Mouse (Mus musculus): ENCODE measurements at regions not wholly inside any gene's neighbourhood (a gene's known extent, or its start where the extent isn't known, plus 50 kb on each side); places are given as distances from the start of the nearest gene placed in this dataset.
A peak's percentile ranks its signal among the peaks of the same experiment; 100 is the strongest.

DNA sequence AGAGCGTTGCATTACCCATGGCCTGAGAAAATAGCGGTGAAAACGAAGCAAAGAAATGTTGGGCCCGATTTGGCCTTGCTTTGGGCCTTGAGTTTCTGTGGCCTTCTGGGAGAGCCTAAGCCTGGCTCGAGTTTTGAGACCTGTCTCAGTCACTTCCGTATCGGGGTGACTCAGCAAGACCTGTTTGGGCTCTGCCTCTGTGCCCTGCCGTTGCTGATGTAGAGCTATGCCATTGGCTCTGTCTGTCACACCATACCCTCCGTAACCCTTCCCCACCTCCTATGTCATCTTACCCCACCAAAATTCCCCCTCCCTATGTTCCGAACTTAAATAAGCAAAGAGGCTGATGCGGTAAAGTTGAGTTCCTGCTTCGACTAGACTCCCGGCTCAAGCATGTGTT, 123.4 kb upstream of the AI593442 start:
- Histone ChIP-seq H3K9ac (replicated peaks; ENCODE audit: low read length, poor library complexity, severe bottlenecking) (no peak overlapping the region), H3K4me2 (ENCODE audit: low read depth, low read length, poor library complexity, severe bottlenecking) (no peak overlapping the region)

DNA sequence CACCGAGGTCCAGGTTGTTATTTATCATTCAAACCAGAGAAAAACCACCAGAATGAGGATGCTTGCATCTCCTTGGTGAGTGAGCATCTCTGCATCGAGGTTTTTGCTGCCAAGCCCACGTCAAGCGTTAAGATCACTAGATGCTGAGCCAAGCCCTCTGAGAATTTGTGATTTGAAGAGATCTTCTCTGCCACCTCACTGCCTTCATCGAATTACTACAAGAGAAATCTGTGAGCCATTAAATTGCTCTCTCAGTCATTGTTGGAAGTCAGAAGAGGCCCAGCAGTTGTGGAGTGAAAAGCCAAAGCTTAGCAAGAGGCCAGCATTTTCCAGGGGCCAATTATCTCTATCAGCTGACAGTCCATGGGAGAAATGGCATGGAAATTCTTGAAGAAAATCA, 122.2 kb upstream of the AI593442 start:
- no peak overlapping the region for H3K4me2 ChIP-seq (ENCODE audit: low read depth, low read length, poor library complexity, severe bottlenecking)
- H3K4me3 ChIP-seq (ENCODE audit: low read depth, low read length) = no peak overlapping the region
- no peak overlapping the region for H3K9ac ChIP-seq (replicated peaks; ENCODE audit: low read length, poor library complexity, severe bottlenecking)
- H3K27me3 ChIP-seq (ENCODE audit: insufficient read depth, low read length) = no peaks in the 10 kb centered on the region
- WGBS = 64% methylated on average over 5 of the region's 5 CpGs
- peak; percentile 79 for DNase-seq (ENCODE audit: low spot score)
- H3K9me3 ChIP-seq (ENCODE audit: low read length) = no peaks in the 10 kb centered on the region
- ATAC-seq (ENCODE audit: low FRiP score) = no peak
- H3K36me3 ChIP-seq (ENCODE audit: insufficient read depth, low read length) = no peaks in the 10 kb centered on the region
- H3K27ac ChIP-seq (ENCODE audit: low read depth, low read length) = no peak overlapping the region
- H3K4me1 ChIP-seq (ENCODE audit: insufficient read depth, low read length) = no peaks in the 10 kb centered on the region
- no peak for TF ChIP-seq CTCF (IDR thresholded peaks at IDR 0.05)

More for the DNA sequence above, 123.4 kb upstream of the AI593442 start:
- H3K27me3 ChIP-seq (ENCODE audit: insufficient read depth, low read length) = no peaks in the 10 kb centered on the region
- no peak for ATAC-seq (ENCODE audit: low FRiP score)
- H3K36me3 ChIP-seq (ENCODE audit: insufficient read depth, low read length) = no peaks in the 10 kb centered on the region
- no peak overlapping the region for H3K27ac ChIP-seq (ENCODE audit: low read depth, low read length)
- H3K9me3 ChIP-seq (ENCODE audit: low read length) = no peaks in the 10 kb centered on the region
- no peak for DNase-seq (ENCODE audit: low spot score)
- WGBS = 92% methylated on average over 13 of the region's 13 CpGs
- no peaks in the 10 kb centered on the region for H3K4me1 ChIP-seq (ENCODE audit: insufficient read depth, low read length)
- no peak for TF ChIP-seq CTCF (IDR thresholded peaks at IDR 0.05)
- no peak overlapping the region for H3K4me3 ChIP-seq (ENCODE audit: low read depth, low read length)

DNA sequence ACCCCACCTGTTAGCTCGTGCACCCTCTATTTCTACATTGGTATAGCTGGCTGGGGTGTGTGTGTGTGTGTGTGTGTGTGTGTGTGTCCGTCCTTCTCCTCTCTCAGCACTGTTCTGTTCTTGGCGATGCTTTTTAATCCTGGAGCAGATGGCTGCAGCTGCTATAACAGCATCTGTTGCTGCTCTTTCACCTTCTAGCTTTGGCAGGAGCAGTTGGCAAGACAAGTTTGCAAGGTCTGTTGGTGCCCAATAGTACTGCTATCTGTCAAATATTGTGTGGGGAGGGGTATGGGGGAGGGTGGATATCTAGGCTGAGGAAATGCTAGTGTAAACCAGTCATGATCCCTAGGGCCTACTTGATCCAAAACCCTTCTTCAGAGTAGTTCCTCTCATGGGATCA, 120.9 kb upstream of the AI593442 start:
- ATAC-seq (ENCODE audit: low FRiP score) (no peak; the same call in 1 of the 2 replicates), DNase-seq (ENCODE audit: low spot score) (peak; percentile 81)
- H3K27ac ChIP-seq (ENCODE audit: low read depth, low read length) = no peak overlapping the region
- no peaks in the 10 kb centered on the region for H3K27me3 ChIP-seq (ENCODE audit: insufficient read depth, low read length)
- no peaks in the 10 kb centered on the region for H3K4me1 ChIP-seq (ENCODE audit: insufficient read depth, low read length)
- no peak overlapping the region for H3K9ac ChIP-seq (replicated peaks; ENCODE audit: low read length, poor library complexity, severe bottlenecking)
- no peak overlapping the region for H3K4me3 ChIP-seq (ENCODE audit: low read depth, low read length)
- TF ChIP-seq CTCF (IDR thresholded peaks at IDR 0.05) = no peak
- WGBS = 81% methylated on average over 3 of the region's 3 CpGs
- no peaks in the 10 kb centered on the region for H3K9me3 ChIP-seq (ENCODE audit: low read length)
- no peak overlapping the region for H3K4me2 ChIP-seq (ENCODE audit: low read depth, low read length, poor library complexity, severe bottlenecking)
- no peaks in the 10 kb centered on the region for H3K36me3 ChIP-seq (ENCODE audit: insufficient read depth, low read length)

DNA sequence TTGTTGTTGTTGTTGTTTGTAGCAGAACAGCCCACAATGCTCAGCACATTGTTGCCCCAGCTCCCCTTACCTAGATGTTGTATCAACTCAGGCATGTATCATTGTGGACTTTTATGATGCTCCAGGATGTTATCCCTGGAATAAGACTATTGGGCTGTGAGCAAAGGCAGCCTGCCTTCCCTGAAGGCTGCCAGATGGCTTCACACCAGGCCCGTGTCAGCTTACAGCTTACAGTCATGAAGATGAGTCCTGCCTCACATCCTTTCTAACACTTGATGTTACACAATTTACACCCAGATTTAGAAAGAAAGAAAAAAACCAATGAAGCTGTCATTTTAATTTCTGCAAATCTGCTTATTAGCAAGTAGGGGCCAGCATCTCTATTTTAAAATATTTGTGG, 113.0 kb upstream of the AI593442 start:
- Histone ChIP-seq H3K4me1 (ENCODE audit: insufficient read depth, low read length) (no peaks in the 10 kb centered on the region), H3K9ac (replicated peaks; ENCODE audit: low read length, poor library complexity, severe bottlenecking) (no peak overlapping the region), H3K36me3 (ENCODE audit: insufficient read depth, low read length) (no peaks in the 10 kb centered on the region), H3K4me2 (ENCODE audit: low read depth, low read length, poor library complexity, severe bottlenecking) (no peak overlapping the region), H3K9me3 (ENCODE audit: low read length) (no peaks in the 10 kb centered on the region), H3K27ac (ENCODE audit: low read depth, low read length) (no peak overlapping the region), H3K27me3 (ENCODE audit: insufficient read depth, low read length) (no peaks in the 10 kb centered on the region), H3K4me3 (ENCODE audit: low read depth, low read length) (no peak overlapping the region)
- ATAC-seq (ENCODE audit: low FRiP score) (no peak), DNase-seq (ENCODE audit: low spot score) (peak; percentile 62)
- WGBS = 60% methylated on average over 1 of the region's 1 CpGs
- TF ChIP-seq CTCF (IDR thresholded peaks at IDR 0.05) = no peak

DNA sequence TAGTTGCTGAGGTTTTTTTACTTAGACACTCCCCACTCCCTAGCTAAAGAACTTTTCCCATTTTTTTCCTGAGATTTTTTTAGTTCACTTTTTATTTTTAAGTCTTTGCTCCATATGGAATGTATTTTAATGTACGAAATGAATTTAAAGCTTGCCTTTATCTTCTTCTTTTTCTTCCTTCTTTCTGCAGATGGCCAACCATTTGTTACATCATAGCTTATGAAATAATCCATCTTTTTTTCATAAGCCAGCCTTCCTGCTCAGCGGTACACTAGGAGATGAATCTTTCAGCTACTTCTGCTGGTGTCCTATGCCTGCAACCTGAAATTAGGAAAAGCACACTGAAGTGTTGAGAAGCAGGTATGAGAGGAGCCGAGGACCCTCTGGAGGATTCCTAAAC, 102.9 kb upstream of the AI593442 start:
- Histone ChIP-seq H3K9ac (replicated peaks; ENCODE audit: low read length, poor library complexity, severe bottlenecking) (no peak overlapping the region), H3K9me3 (ENCODE audit: low read length) (no peaks in the 10 kb centered on the region), H3K4me3 (ENCODE audit: low read depth, low read length) (no peak overlapping the region), H3K36me3 (ENCODE audit: insufficient read depth, low read length) (no peaks in the 10 kb centered on the region), H3K27ac (ENCODE audit: low read depth, low read length) (no peak overlapping the region), H3K27me3 (ENCODE audit: insufficient read depth, low read length) (no peaks in the 10 kb centered on the region), H3K4me1 (ENCODE audit: insufficient read depth, low read length) (no peaks in the 10 kb centered on the region), H3K4me2 (ENCODE audit: low read depth, low read length, poor library complexity, severe bottlenecking) (no peak overlapping the region)
- ATAC-seq (ENCODE audit: low FRiP score) (no peak), DNase-seq (ENCODE audit: low spot score) (no peak)
- WGBS = 94% methylated on average over 3 of the region's 3 CpGs
- no peak for TF ChIP-seq CTCF (IDR thresholded peaks at IDR 0.05)

DNA sequence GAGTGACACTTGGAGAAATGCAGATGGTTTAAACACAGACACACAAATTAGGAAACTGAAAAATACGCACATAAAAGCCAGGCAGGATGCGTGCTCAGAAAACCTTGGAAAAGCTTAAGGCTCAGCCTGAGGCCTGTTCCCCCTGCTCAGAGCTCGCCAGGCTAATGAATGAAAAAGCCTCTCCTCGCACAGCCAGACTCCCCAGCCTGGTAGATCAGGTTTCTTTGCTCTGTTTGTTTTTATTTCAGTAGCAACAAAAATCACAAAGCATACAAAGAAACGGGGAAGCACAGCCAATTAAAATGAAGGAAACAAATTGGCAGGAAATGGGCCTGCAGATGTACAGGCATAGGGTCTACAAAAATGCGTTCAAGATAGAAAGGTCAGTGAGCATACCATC, 97.0 kb upstream of the AI593442 start:
- Histone ChIP-seq H3K27me3 (ENCODE audit: insufficient read depth, low read length) (no peaks in the 10 kb centered on the region), H3K4me2 (ENCODE audit: low read depth, low read length, poor library complexity, severe bottlenecking) (no peak overlapping the region), H3K9ac (replicated peaks; ENCODE audit: low read length, poor library complexity, severe bottlenecking) (no peak overlapping the region), H3K27ac (ENCODE audit: low read depth, low read length) (no peak overlapping the region), H3K4me3 (ENCODE audit: low read depth, low read length) (no peak overlapping the region), H3K4me1 (ENCODE audit: insufficient read depth, low read length) (no peaks in the 10 kb centered on the region), H3K36me3 (ENCODE audit: insufficient read depth, low read length) (no peaks in the 10 kb centered on the region), H3K9me3 (ENCODE audit: low read length) (no peaks in the 10 kb centered on the region)
- ATAC-seq (ENCODE audit: low FRiP score) = no peak
- TF ChIP-seq CTCF (IDR thresholded peaks at IDR 0.05) = no peak
- no peak for DNase-seq (ENCODE audit: low spot score)
- WGBS = 28% methylated on average over 6 of the region's 6 CpGs
